Mouse (Mus musculus) 3134 (cell line): Measurements from ENCODE around the gene Rnpep.

Experiments used
- DNase-seq: peaks from one replicate; pipeline ENCODE4 v3.0.0-alpha.2; 2011; ENCODE audit warnings: low spot score; ENCODE audit not compliant: insufficient read length; ENCODE audit errors: extremely low read depth

Gene Rnpep

GRCm38 (mm10) chr1:135283826-135284291, at the start of gene Rnpep:
Gene Rnpep (minus strand): TSS chr1:135284084.
- peak; percentile 91 for DNase-seq

GRCm38 (mm10) chr1:135330578-135330977, 46.7 kb upstream of the Rnpep start:
- DNase-seq: no peak

- no peak for DNase-seq
Observed at GRCm38 (mm10) chr1:135328368-135328767, 44.5 kb upstream of the Rnpep start.

- no peak for DNase-seq
Observed at GRCm38 (mm10) chr1:135325934-135326333, 42.0 kb upstream of the Rnpep start.

- DNase-seq: no peak
Observed at GRCm38 (mm10) chr1:135324571-135324970, 40.7 kb upstream of the Rnpep start, which contains the start of gene Lmod1. Gene Lmod1 (plus strand): TSS chr1:135324807.

- no peak for DNase-seq
Observed at GRCm38 (mm10) chr1:135323367-135323901, 39.5 kb upstream of the Rnpep start.

GRCm38 (mm10) chr1:135313284-135314031, 29.6 kb upstream of the Rnpep start, which contains the start of gene Timm17a:
Gene Timm17a (minus strand): TSS chr1:135313778.
- peak; percentile 92 for DNase-seq

GRCm38 (mm10) chr1:135312201-135312600, 28.3 kb upstream of the Rnpep start:
- DNase-seq: no peak

- DNase-seq: no peak
Observed at GRCm38 (mm10) chr1:135311356-135311755, 27.5 kb upstream of the Rnpep start.

GRCm38 (mm10) chr1:135290908-135291307, 7.0 kb upstream of the Rnpep start:
- DNase-seq: no peak

GRCm38 (mm10) chr1:135286311-135286710, 2.4 kb upstream of the Rnpep start:
- DNase-seq: no peak

GRCm38 (mm10) chr1:135283287-135283825, 528 bp downstream of the Rnpep start:
- no peak for DNase-seq

- peak; percentile 30 for DNase-seq
Observed at GRCm38 (mm10) chr1:135282536-135283286, 1.2 kb downstream of the Rnpep start.

- DNase-seq: no peak
Observed at GRCm38 (mm10) chr1:135281841-135282240, 2.0 kb downstream of the Rnpep start.

- peak; percentile 58 for DNase-seq
Observed at GRCm38 (mm10) chr1:135280646-135281045, 3.2 kb downstream of the Rnpep start.

- no peak for DNase-seq
Observed at GRCm38 (mm10) chr1:135271371-135271770, 12.5 kb downstream of the Rnpep start.

GRCm38 (mm10) chr1:135267663-135268446, 16.0 kb downstream of the Rnpep start:
- DNase-seq: peak; percentile 57

GRCm38 (mm10) chr1:135265834-135266233, 18.1 kb downstream of the Rnpep start:
- DNase-seq: no peak

GRCm38 (mm10) chr1:135263316-135263715, 20.6 kb downstream of the Rnpep start:
- DNase-seq: no peak

GRCm38 (mm10) chr1:135262329-135262728, 21.6 kb downstream of the Rnpep start:
- DNase-seq: no peak
